Mouse (Mus musculus) hindbrain, embryonic 15.5 days (tissue): Measurements from ENCODE around the gene Ssmem1. TPM values are rescaled to one million over a fixed set of nuclear protein-coding genes. Genes with fewer than 3 reads are reported as not detected.

Source experiments
- ATAC-seq: fragments of 200-750 bp; cut with Nextera tagmentation; 2 replicates; pipeline ENCODE4 v1.8.0; 2017; ENCODE audit warnings: low read depth, moderate number of reproducible peaks, moderate TSS enrichment; ENCODE audit not compliant: low FRiP score
- H3K27ac ChIP-seq: fragments of 300-500 bp; sonication (generic); replicated peaks from 2 replicates; pipeline ENCODE4 v1.5.1; 2015; ENCODE audit warnings: mild to moderate bottlenecking, inconsistent platforms
- H3K27me3 ChIP-seq: fragments of 300-500 bp; sonication (generic); 2 replicates; pipeline ENCODE4 v1.6.1; 2015; ENCODE audit warnings: control low read depth, inconsistent platforms
- H3K36me3 ChIP-seq: fragments of 300-500 bp; sonication (generic); 2 replicates; pipeline ENCODE4 v1.6.1; 2015; ENCODE audit warnings: control low read depth, inconsistent platforms
- H3K4me1 ChIP-seq: fragments of 300-500 bp; sonication (generic); replicated peaks from 2 replicates; pipeline ENCODE4 v1.6.1; 2015; ENCODE audit warnings: control low read depth, inconsistent platforms
- H3K4me2 ChIP-seq: fragments of 300-500 bp; sonication (generic); 2 replicates; pipeline ENCODE4 v1.6.1; 2015; ENCODE audit warnings: moderate library complexity, mild to moderate bottlenecking, inconsistent platforms
- H3K4me3 ChIP-seq: fragments of 300-500 bp; sonication (generic); 2 replicates; pipeline ENCODE4 v1.5.1; 2015; ENCODE audit warnings: mild to moderate bottlenecking, inconsistent platforms
- H3K9ac ChIP-seq: fragments of 300-500 bp; sonication (generic); 2 replicates; pipeline ENCODE4 v1.6.1; 2015; ENCODE audit warnings: inconsistent platforms
- H3K9me3 ChIP-seq: fragments of 300-500 bp; sonication (generic); 2 replicates; pipeline ENCODE4 v1.6.1; 2016; ENCODE audit warnings: control low read depth, inconsistent platforms
- WGBS: fragments of 180-500 bp; shearing (Covaris S2); methylation state at CpG from one replicate; pipeline ENCODE4 v1.1.7; 2015; 5-methylcytosine and 5-hydroxymethylcytosine counted together
- polyA plus RNA-seq: library from polyadenylated mRNA; unstranded; fragments of >200 nt; fragmentation: Nextera tagmentation; extraction: Ambion mirVana; gene quantifications from 2 replicates; pipeline ENCODE4 v1.2.1, GENCODE M21; 2015

Gene Ssmem1
- polyA plus RNA-seq, 1 experiment from 2014 or later = 0.22 TPM

DNA sequence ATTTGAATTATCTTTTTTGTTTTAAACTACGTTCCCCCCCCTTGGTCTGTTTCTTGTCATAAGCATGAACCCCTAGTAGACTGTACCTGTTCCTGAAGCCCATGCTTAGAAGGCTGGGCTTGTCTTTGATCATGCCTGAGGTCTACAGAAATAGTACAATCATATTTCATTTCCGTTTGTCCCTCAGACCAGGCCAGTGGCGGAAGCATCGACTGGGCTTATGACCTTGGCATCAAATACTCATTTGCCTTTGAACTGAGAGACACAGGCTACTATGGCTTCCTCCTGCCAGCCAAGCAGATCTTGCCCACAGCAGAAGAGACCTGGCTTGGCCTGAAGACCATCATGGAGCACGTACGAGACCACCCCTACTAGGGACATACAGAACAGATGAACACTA is 54.4 kb downstream of the Ssmem1 start:
- no peaks in the 10 kb centered on the region for H3K36me3 ChIP-seq
- H3K4me1 ChIP-seq = no peaks in the 10 kb centered on the region
- no peak overlapping the region for H3K9ac ChIP-seq
- H3K9me3 ChIP-seq = no peaks in the 10 kb centered on the region
- no peaks in the 10 kb centered on the region for H3K27me3 ChIP-seq
- H3K4me2 ChIP-seq = no peak overlapping the region
- H3K4me3 ChIP-seq = no peak overlapping the region
- ATAC-seq = no peak
- no peak overlapping the region for H3K27ac ChIP-seq
- 89% methylated on average over 6 of the region's 6 CpGs for WGBS

GRCm38 (mm10) chr6:30568069-30568468 is 58.4 kb downstream of the Ssmem1 start, which contains the start of gene Cpa4:
Gene Cpa4, plus strand, starts transcription at chr6:30568369.
- WGBS = 78% methylated on average over 5 of the region's 5 CpGs
- peaks cover 14% of the 10 kb centered on the region for H3K4me1 ChIP-seq
- no peaks in the 10 kb centered on the region for H3K36me3 ChIP-seq
- H3K9ac ChIP-seq = no peak within 1 kb of the TSS
- no peaks in the 10 kb centered on the region for H3K27me3 ChIP-seq
- no peak within 1 kb of the TSS for H3K4me3 ChIP-seq
- no peaks in the 10 kb centered on the region for H3K9me3 ChIP-seq
- H3K4me2 ChIP-seq = no peak within 1 kb of the TSS
- no peak for ATAC-seq
- H3K27ac ChIP-seq = 0 out of 2 replicates have a peak within 1 kb of the TSS, but pooled peaks have one; percentile 39

- peak overlapping the region; percentile 39; the same call in 1 of the 2 replicates for H3K27ac ChIP-seq
- no peak overlapping the region for H3K4me2 ChIP-seq
- ATAC-seq = no peak
- H3K9ac ChIP-seq = no peak overlapping the region
- H3K36me3 ChIP-seq = no peaks in the 10 kb centered on the region
- 69% methylated on average over 10 of the region's 10 CpGs for WGBS
- H3K4me3 ChIP-seq = no peak overlapping the region
- no peaks in the 10 kb centered on the region for H3K9me3 ChIP-seq
- H3K4me1 ChIP-seq = peaks cover 21% of the 10 kb centered on the region
- no peaks in the 10 kb centered on the region for H3K27me3 ChIP-seq
Measured at GRCm38 (mm10) chr6:30569331-30569730, 59.7 kb downstream of the Ssmem1 start.

Other genes starting within 250 kb of the Ssmem1 start
- gene Ube2h, start 205.3 kb upstream of the Ssmem1 start, polyA plus RNA-seq = 57.1 and 59.5 TPM in 2 replicates
- 61.1 and 61.3 TPM in 2 replicates for gene Zc3hc1, start 118.8 kb upstream of the Ssmem1 start, polyA plus RNA-seq
- 34.4 and 36.9 TPM in 2 replicates for gene Klhdc10, start 108.0 kb upstream of the Ssmem1 start, polyA plus RNA-seq
- gene Tmem209, start 66 bp upstream of the Ssmem1 start, polyA plus RNA-seq = 25.4 and 30.3 TPM in 2 replicates
- 7.3 and 8.5 TPM in 2 replicates for gene Cpa2, start 31.7 kb downstream of the Ssmem1 start, polyA plus RNA-seq
- gene Cpa4, start 58.5 kb downstream of the Ssmem1 start, polyA plus RNA-seq = 0.52 and 0.96 TPM in 2 replicates
- gene Cpa5, start 101.2 kb downstream of the Ssmem1 start, polyA plus RNA-seq = not detected in 2 replicates
- 0.73 and 1.0 TPM in 2 replicates for gene Cpa1, start 129.4 kb downstream of the Ssmem1 start, polyA plus RNA-seq
- 11.7 and 12.7 TPM in 2 replicates for gene Cep41, start 183.9 kb downstream of the Ssmem1 start, polyA plus RNA-seq
- gene Mest, start 213.7 kb downstream of the Ssmem1 start, polyA plus RNA-seq = 321 and 324 TPM in 2 replicates